Mouse (Mus musculus) CH12.LX (cell line): ENCODE results near the gene Ccdc57. TPM values are rescaled to one million over a fixed set of nuclear protein-coding genes. Genes with fewer than 3 reads are reported as not detected.
"Not testable (repeated sequence)": the region's sequence is repeated elsewhere in the genome, so short reads cannot be mapped to it uniquely, and the experiment has no call there.

Experiments
- DNase-seq: peaks from one replicate; pipeline ENCODE4 v3.0.0-alpha.2; 2013; ENCODE audit errors: extremely low read depth
- H3K27ac ChIP-seq: 2 replicates; pipeline ENCODE4 v1.5.1; 2012; ENCODE audit warnings: low read depth, mild to moderate bottlenecking, control low read depth, moderate library complexity; ENCODE audit not compliant: insufficient read depth
- H3K27me3 ChIP-seq: replicated peaks from 2 replicates; pipeline ENCODE3; 2012; ENCODE audit warnings: inconsistent platforms
- H3K36me3 ChIP-seq, 2 experiments: replicated peaks in 1 of 2; 2 replicates each; pipeline versions ENCODE3 to v1.6.1; 2012; ENCODE audit warnings: inconsistent platforms in 1 of 2, low read length in 1 of 2, mild to moderate bottlenecking in 1 of 2, mixed read lengths in 1 of 2, moderate library complexity in 1 of 2; ENCODE audit not compliant: control insufficient read depth in 1 of 2, insufficient read depth in 1 of 2
- H3K4me1 ChIP-seq, 2 experiments: 2 replicates each; pipeline ENCODE4 v1.6.1; 2012; ENCODE audit warnings: inconsistent platforms in 1 of 2, moderate library complexity in 1 of 2; ENCODE audit not compliant: insufficient read depth in 2 of 2, control insufficient read depth in 1 of 2
- H3K4me2 ChIP-seq: 2 replicates; pipeline ENCODE4 v1.6.1; 2012; ENCODE audit warnings: low read depth, mild to moderate bottlenecking, control low read depth; ENCODE audit not compliant: poor library complexity, insufficient read depth, severe bottlenecking
- H3K4me3 ChIP-seq, 3 experiments: fragments of 150-350 bp in 1 of 3; sonication (generic) in 1 of 3; replicated peaks in 1 of 3; 2 replicates each; pipeline versions ENCODE3 to v1.5.1; 2011 to 2012; ENCODE audit warnings: low read depth in 2 of 3, low read length in 2 of 3, mild to moderate bottlenecking in 2 of 3, moderate library complexity in 2 of 3, control low read depth in 1 of 3, improper control_type of control experiment in 1 of 3, inconsistent platforms in 1 of 3, mixed read lengths in 1 of 3; ENCODE audit not compliant: poor library complexity in 1 of 3
- H3K79me2 ChIP-seq: replicated peaks from 2 replicates; pipeline ENCODE4 v1.6.1; 2012; ENCODE audit warnings: mild to moderate bottlenecking, moderate library complexity; ENCODE audit not compliant: control insufficient read depth, poor library complexity, insufficient read depth, severe bottlenecking; ENCODE audit errors: extremely low read depth
- H3K9ac ChIP-seq: 2 replicates; pipeline ENCODE4 v1.6.1; 2012; ENCODE audit warnings: low read depth, mild to moderate bottlenecking, control low read depth, moderate library complexity; ENCODE audit not compliant: insufficient read depth
- H3K9me3 ChIP-seq: replicated peaks from 2 replicates; pipeline ENCODE3; 2012; ENCODE audit warnings: low read length, inconsistent platforms, mixed read lengths
- CHD2 ChIP-seq: IDR thresholded peaks from 2 replicates; pipeline ENCODE4 v1.6.1; 2011; ENCODE audit warnings: low read length, improper control_type of control experiment
- CTCF ChIP-seq, 2 experiments: IDR thresholded peaks in 1 of 2; conservative IDR thresholded peaks in 1 of 2; 2 replicates each; pipeline ENCODE4 v1.5.1; 2011 to 2012; ENCODE audit warnings: low read depth in 2 of 2, low read length in 2 of 2, improper control_type of control experiment in 1 of 2, inconsistent platforms in 1 of 2, mild to moderate bottlenecking in 1 of 2, moderate library complexity in 1 of 2
- E2F4 ChIP-seq: IDR thresholded peaks from 2 replicates; pipeline ENCODE4 v1.6.1; 2011; ENCODE audit warnings: low read depth, low read length, improper control_type of control experiment; ENCODE audit not compliant: insufficient replicate concordance
- ELF1 ChIP-seq: IDR thresholded peaks from 2 replicates; pipeline ENCODE4 v1.6.1; 2014; ENCODE audit warnings: low read depth, mild to moderate bottlenecking, inconsistent platforms, low read length, improper control_type of control experiment
- GABPA ChIP-seq: IDR thresholded peaks from 2 replicates; pipeline ENCODE4 v1.6.1; 2012; ENCODE audit warnings: low read depth, low read length, improper control_type of control experiment, inconsistent platforms; ENCODE audit not compliant: insufficient replicate concordance
- IRF4 ChIP-seq: IDR thresholded peaks from 2 replicates; pipeline ENCODE4 v1.6.1; 2014; ENCODE audit warnings: low read depth, mild to moderate bottlenecking, inconsistent platforms, low read length, improper control_type of control experiment
- JUN ChIP-seq: IDR thresholded peaks from 2 replicates; pipeline ENCODE4 v1.6.1; 2011; ENCODE audit warnings: low read depth, mild to moderate bottlenecking, low read length, improper control_type of control experiment, moderate library complexity; ENCODE audit not compliant: insufficient read depth
- JUND ChIP-seq: conservative IDR thresholded peaks from 2 replicates; pipeline ENCODE4 v1.6.1; 2011; ENCODE audit warnings: low read depth, low read length, improper control_type of control experiment
- KAT2A ChIP-seq: IDR thresholded peaks from 2 replicates; pipeline ENCODE4 v1.6.1; 2012; ENCODE audit warnings: low read length, improper control_type of control experiment, inconsistent platforms; ENCODE audit not compliant: insufficient replicate concordance
- MAFK ChIP-seq: IDR thresholded peaks from 2 replicates; pipeline ENCODE4 v1.6.1; 2011; ENCODE audit warnings: low read length, improper control_type of control experiment; ENCODE audit not compliant: insufficient replicate concordance
- MEF2A ChIP-seq: IDR thresholded peaks from 2 replicates; pipeline ENCODE4 v1.6.1; 2014; ENCODE audit warnings: low read depth, mild to moderate bottlenecking, inconsistent platforms, low read length, improper control_type of control experiment, borderline replicate concordance
- MXI1 ChIP-seq: IDR thresholded peaks from 2 replicates; pipeline ENCODE4 v1.6.1; 2011; ENCODE audit warnings: mild to moderate bottlenecking, low read depth, low read length, improper control_type of control experiment
- NRF1 ChIP-seq: IDR thresholded peaks from 2 replicates; pipeline ENCODE4 v1.6.1; 2014; ENCODE audit warnings: low read depth, mild to moderate bottlenecking, inconsistent platforms, low read length, improper control_type of control experiment, moderate library complexity
- POLR2A ChIP-seq: IDR thresholded peaks from 2 replicates; pipeline ENCODE4 v1.6.1; 2011; ENCODE audit warnings: low read depth, mild to moderate bottlenecking, improper control_type of control experiment, low read length
- POLR2AphosphoS2 ChIP-seq: IDR thresholded peaks from 2 replicates; pipeline ENCODE4 v1.6.1; 2011; ENCODE audit warnings: low read depth, low read length, improper control_type of control experiment
- RAD21 ChIP-seq: IDR thresholded peaks from 2 replicates; pipeline ENCODE4 v1.6.1; 2011; ENCODE audit warnings: low read depth, mild to moderate bottlenecking, low read length, improper control_type of control experiment, moderate library complexity
- RCOR1 ChIP-seq: conservative IDR thresholded peaks from 2 replicates; pipeline ENCODE4 v1.6.1; 2012; ENCODE audit warnings: low read depth, mild to moderate bottlenecking, inconsistent platforms, low read length, improper control_type of control experiment
- SMC3 ChIP-seq: IDR thresholded peaks from 2 replicates; pipeline ENCODE4 v1.6.1; 2011; ENCODE audit warnings: low read depth, low read length, improper control_type of control experiment
- TBP ChIP-seq: conservative IDR thresholded peaks from 2 replicates; pipeline ENCODE4 v1.6.1; 2011; ENCODE audit warnings: low read depth, low read length, improper control_type of control experiment
- TCF12 ChIP-seq: IDR thresholded peaks from 2 replicates; pipeline ENCODE4 v1.6.1; 2014; ENCODE audit warnings: low read depth, mild to moderate bottlenecking, inconsistent platforms, low read length, improper control_type of control experiment
- USF1 ChIP-seq: IDR thresholded peaks from 2 replicates; pipeline ENCODE4 v1.6.1; 2014; ENCODE audit warnings: low read depth, mild to moderate bottlenecking, inconsistent platforms, low read length, improper control_type of control experiment
- ZC3H11A ChIP-seq: IDR thresholded peaks from 2 replicates; pipeline ENCODE4 v1.6.1; 2012; ENCODE audit warnings: low read depth, mild to moderate bottlenecking, inconsistent platforms, low read length, improper control_type of control experiment
- ZKSCAN1 ChIP-seq: IDR thresholded peaks from 2 replicates; pipeline ENCODE4 v1.6.1; 2012; ENCODE audit warnings: low read depth, inconsistent platforms, low read length, improper control_type of control experiment, borderline replicate concordance
- ZMIZ1 ChIP-seq: IDR thresholded peaks from 2 replicates; pipeline ENCODE4 v1.6.1; 2012; ENCODE audit warnings: low read depth, mild to moderate bottlenecking, inconsistent platforms, low read length, improper control_type of control experiment
- ZNF384 ChIP-seq: IDR thresholded peaks from 2 replicates; pipeline ENCODE4 v1.6.1; 2012; ENCODE audit warnings: low read depth, low read length, improper control_type of control experiment, inconsistent platforms
- dilution Hi-C: fragments of 300-500 bp; cut with MboI; formaldehyde crosslinking; loops from 2 replicates; pipeline ENCODE4 v1.14.3; 2020; ENCODE audit warnings: low sequenced_read_pairs; ENCODE audit not compliant: extremely low pct_unique_long_range_greater_than_20kb, extremely low pct_ligation_motif_present
- in situ Hi-C: fragments of 300-500 bp; cut with MboI; formaldehyde crosslinking; loops from 3 replicates; pipeline ENCODE4 v1.14.3; 2019; ENCODE audit warnings: low sequenced_read_pairs, low pct_ligation_motif_present, low pct_unique_long_range_greater_than_20kb, mixed read lengths
- polyA plus RNA-seq: library from polyadenylated mRNA; unstranded; fragments of >175 nt; gene quantifications from 2 replicates; pipeline ENCODE4 v1.2.1, GENCODE M21; 2012; ENCODE audit warnings: low read depth; ENCODE audit not compliant: insufficient read length
- total RNA-seq, 2 experiments: library from RNA; depleted of rRNA; stranded (reverse); fragments of 300-350 nt in 1 of 2; fragments of >200 nt in 1 of 2; gene quantifications; 2 replicates each; pipeline ENCODE4 v1.2.3; 2012 to 2014

The Ccdc57 gene
- total and polyA plus RNA-seq, 3 experiments, result 2.3 to 6.0 (median 5.4) TPM

DNA sequence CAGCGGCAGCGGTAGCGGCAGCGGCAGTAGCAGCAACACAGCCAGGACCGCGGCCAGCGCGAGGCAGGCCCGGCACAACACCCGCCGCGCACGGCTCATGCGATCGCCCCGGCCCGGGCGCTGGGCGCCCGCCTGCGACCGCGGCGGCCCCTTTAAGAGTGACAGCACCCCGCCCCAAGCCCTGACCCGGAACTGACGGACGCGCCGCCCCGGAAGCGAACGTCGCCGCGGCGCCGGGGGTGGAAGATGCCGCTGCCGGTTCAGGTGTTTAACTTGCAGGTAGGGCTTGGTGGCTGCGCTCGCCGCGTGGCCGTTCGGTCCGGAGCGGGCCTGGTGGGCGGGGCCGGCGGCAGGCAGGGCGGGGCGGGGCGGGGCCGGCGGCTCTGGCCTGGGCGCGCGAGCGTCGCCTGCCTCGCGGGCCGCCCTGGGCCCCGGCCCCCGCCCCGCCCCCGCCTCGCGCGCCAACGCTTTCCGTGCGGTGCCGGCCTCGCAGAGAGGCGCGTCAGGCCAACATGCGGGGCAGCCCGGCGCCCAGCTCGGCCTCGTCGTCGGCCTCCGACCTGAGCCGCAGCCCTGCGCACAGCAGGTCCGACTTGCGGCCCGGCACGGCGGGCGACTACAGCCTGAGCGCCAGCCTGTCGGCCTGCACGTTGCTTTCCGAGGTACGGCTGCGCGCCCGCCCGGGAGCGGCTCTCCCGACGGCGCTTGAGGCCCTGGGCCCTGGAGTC, 148.4 kb downstream of the Ccdc57 start, which contains the start of the genes Rfng and Gps1 (continued):
- TF ChIP-seq ZC3H11A (no peak), ZKSCAN1 (no peak), MAFK (no peak), POLR2A (peak; percentile 68), NRF1 (peak; percentile 7; the same call in 1 of the 2 replicates), POLR2AphosphoS2 (no peak), CTCF (conservative IDR thresholded peaks at IDR 0.05 in 1 of 2, IDR thresholded peaks at IDR 0.05 in 1 of 2; ENCODE audit: low read depth in 2 of 2, low read length in 2 of 2) (no peak), GABPA (no peak; the same call in 1 of the 2 replicates), RCOR1 (no peak), SMC3 (no peak), CHD2 (peak; percentile 89)

DNA sequence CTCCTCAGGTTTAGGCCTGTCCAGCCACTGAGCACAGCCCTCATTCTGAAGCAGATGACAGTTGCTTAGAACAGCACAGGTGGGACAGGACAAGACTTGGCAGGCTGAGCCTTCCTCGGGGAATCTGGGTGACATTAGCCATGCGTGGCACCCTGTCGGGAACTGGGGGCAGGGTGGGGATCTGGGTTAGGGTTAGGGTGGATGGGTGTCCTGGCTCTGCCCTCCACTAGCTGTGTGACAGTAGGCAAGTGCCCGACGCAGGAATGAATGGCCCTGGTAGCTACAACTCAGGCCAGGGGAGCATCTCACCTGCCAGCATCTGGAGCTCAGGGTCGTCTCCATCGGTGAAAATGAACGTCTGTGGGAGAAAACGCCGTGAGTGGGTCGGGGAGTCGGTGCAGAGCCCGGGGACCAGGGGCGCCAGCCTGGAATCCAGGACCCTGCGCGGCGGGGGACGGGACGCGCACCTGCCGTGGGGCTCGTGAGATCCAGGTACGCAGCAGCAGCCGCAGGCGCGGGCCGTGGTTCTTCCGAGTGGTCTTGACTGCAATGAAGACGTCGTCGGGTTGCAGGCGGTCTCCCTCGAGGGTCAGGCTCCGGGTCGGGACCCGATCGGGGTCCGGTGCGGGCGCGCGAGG, 149.1 kb downstream of the Ccdc57 start:
- H3K9me3 ChIP-seq, result no peaks in the 10 kb centered on the region
- peak overlapping the region; percentile 77 for H3K9ac ChIP-seq
- H3K27me3 ChIP-seq, result no peaks in the 10 kb centered on the region
- H3K4me2 ChIP-seq, result peak overlapping the region; percentile 60
- peaks cover 40 to 65% of the 10 kb centered on the region in 2 experiments for H3K36me3 ChIP-seq
- DNase-seq, result no peak
- no peak; the same call in 1 of the 2 replicates for TF ChIP-seq MXI1
- no peak for TF ChIP-seq RCOR1
- TF ChIP-seq SMC3, result no peak
- no peak for TF ChIP-seq ZMIZ1
- TF ChIP-seq GABPA, result no peak
- TF ChIP-seq ELF1, result no peak
- no peak for TF ChIP-seq JUND
- TF ChIP-seq KAT2A, result no peak
- no peak for TF ChIP-seq ZC3H11A
- TF ChIP-seq MEF2A, result no peak
- TF ChIP-seq ZNF384, result no peak
- TF ChIP-seq JUN, result no peak
- TF ChIP-seq USF1, result no peak
- TF ChIP-seq RAD21, result no peak
- TF ChIP-seq TCF12, result no peak
- TF ChIP-seq E2F4, result no peak
- TF ChIP-seq IRF4, result no peak
- TF ChIP-seq TBP, result no peak
- dilution Hi-C loops (no loop called here), in situ Hi-C loops (no loop called here)
- H3K27ac ChIP-seq, result no peak overlapping the region
- H3K4me3 ChIP-seq, result peak overlapping the region; percentile 71 to 91 (median 79)
- peaks cover 13% of the 10 kb centered on the region for H3K79me2 ChIP-seq
- peaks cover 10 to 30% of the 10 kb centered on the region in 2 experiments for H3K4me1 ChIP-seq

GRCm38 (mm10) chr11:120781361-120781760, 151.3 kb downstream of the Ccdc57 start:
- DNase-seq, H3K9me3 ChIP-seq, H3K9ac ChIP-seq, H3K27ac ChIP-seq, in situ Hi-C loops, H3K27me3 ChIP-seq, dilution Hi-C loops, H3K4me3 ChIP-seq, H3K4me2 ChIP-seq: not testable (repeated sequence)
- peaks cover 10 to 27% of the 10 kb centered on the region in 2 experiments for H3K4me1 ChIP-seq
- peaks cover 13% of the 10 kb centered on the region for H3K79me2 ChIP-seq
- H3K36me3 ChIP-seq, result peaks cover 19 to 43% of the 10 kb centered on the region in 2 experiments
